Mouse (Mus musculus) embryo, embryonic 10.5 days (tissue): ENCODE results near the gene Hcrt.
"Not testable (repeated sequence)": the region's sequence is repeated elsewhere in the genome, so short reads cannot be mapped to it uniquely, and the experiment has no call there.

Source experiments
- DNase-seq: peaks from one replicate; pipeline ENCODE4 v3.0.0-alpha.2; 2015; ENCODE audit warnings: low spot score

Gene Hcrt

DNA sequence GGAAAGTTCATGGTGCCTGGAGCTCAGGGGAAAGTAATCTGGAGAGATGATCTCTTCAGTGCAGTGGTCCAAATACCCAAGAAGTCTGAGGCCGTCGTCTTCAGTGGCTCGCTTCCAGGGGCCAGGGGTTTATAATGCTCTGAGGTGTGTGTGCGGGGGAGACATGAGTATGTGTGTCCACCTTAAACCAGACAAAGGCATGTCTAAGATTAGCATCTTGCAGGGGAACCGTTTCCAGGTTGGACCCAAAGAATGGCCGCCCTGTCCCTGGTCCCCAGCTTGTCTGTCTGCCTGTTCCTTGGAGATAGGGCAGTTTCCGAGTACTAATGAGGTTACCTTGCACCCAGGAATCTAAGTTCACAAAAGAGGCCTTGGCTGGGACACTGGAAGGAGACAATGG lies at the start of gene Hcrt:
Hcrt (minus strand) TSS at position 101 of the 400 bp plus-strand sequence.
- DNase-seq = no peak

DNA sequence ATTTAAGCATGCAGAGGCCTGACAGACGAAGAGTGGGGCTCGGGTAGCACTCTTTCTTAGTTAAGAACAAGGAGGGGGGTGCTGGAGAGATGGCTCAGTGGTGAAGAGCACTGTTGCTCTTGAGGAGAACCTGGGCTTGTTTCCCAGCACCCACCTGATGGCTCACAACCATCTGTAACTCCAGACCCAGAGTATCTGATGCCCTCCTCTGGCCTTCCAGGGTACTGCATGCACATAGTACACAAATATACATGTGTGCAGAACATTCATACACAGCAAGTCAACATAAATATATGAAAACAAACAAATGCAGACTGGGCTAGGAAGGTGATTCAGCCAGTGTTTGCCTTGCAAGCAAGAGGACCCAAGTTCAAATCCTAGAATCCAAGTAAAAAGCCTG lies 48.4 kb upstream of the Hcrt start:
- DNase-seq = no peak

DNA sequence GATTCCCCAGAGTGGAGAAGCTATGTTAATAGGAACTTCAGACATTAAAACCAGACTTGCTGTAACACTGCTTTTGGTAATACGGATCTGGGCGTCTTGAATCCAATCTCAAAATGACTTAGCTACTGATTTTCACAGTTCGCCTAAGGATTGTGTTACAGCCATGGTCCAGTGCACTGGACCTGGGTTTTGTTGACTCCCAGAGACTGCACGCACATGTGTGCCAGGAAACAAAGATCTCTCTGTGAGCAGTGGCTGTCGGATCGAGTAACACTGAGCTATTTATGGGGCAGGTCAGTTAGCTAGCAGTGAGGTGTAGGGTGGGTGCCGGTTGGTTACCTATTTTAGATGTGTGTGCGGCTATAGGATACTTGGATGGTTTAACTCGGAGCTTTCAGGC lies 47.8 kb upstream of the Hcrt start:
- DNase-seq = no peak

DNA sequence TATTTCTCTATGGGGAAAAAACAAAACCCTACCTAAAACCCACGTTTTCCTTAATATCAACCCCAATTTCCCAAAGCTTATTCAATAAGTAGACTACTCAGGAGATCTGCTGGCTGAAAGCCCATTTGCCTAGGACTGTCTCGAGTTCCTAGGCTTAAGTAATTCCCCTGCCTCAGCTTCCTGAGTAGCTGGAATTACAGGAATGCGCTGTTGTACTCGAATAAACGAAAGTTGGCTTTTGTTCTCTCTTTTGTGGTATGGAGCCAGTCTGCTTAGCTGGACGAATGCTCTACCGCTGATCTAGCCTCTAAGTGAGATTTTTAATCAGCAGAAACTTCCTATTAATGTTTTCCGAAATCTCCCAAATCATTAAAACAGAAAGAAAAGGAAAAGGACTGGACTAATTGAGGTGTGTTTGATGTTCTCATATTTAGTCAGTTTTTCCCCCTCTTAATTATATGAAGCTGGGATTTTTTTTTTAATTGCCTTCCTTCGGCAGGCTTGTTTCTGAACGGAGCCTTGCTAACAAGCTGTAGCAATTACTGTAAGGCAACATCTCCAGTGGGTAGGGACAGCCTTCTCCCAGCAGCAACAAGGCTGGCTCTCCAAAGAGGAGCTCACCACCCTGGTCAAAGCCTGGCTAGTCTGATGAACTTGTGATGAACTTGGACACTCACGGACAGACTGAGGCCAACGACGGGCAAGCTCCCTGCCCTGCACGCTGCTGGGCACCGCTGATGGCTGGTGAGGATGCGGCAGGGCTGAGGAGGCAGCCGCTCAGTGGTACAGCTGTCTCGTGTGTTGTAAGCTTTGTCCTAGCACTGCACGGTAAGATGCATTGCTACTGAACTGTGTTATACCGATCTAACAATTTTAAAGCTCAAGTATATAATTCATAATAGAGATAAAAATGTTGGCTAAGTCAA lies 43.9 kb upstream of the Hcrt start:
- no peak for DNase-seq

DNA sequence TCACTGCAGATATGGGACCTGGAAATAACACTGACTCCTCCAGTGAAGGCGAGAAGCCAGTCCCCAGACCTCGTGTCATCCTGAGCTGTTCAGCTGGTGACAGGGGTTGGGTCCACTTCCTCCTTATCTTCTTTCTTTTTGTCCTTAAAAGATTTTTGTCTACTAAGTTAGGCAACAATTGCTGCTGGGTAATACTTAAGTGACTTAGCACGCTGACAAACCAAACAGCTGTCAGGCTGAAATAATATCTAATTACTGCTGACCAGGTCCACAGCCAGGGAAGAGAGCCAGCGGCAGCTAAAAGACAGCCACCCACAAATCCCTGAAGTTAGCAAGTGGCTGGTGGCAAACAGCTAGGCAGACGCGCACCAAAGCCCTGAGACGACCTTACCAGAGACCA lies 42.8 kb upstream of the Hcrt start:
- DNase-seq = no peak

DNA sequence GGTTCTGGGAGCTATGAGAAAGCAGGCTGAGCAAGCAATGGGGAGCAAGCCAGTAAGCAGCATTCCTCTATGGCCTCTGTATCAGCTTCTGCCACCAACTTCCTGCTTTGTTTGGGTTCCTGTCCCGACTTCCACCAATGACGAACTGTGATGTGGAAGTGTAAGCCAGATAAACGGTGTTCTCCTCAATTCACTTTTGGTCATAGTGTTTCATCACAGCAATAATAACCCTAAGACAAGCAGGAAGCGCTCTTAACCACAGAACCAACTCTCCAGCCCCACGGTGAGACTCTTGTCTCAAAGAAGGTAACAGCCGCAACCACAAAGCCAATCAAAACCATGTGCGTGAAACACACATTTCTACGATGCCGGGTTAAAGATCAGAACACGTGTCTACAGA lies 41.7 kb upstream of the Hcrt start:
- no peak for DNase-seq

DNA sequence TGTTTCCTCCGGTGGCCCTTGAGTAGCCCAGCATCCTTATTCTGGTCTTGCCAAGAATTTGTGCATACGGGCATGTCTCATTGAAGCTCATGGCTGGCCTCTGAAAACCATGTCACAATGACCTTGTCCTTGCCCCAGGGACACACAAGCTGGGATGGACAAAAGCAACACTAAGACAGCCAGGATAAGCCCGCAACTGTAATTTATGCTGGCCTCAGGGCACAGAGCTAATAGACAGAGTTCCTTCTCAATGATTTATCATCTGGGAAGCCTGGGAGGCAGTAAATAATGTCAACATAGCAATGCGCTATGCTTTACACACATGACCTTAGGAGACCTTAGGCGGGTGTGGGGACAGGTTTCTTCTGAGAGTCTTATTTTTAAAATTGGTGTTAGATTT lies 36.7 kb upstream of the Hcrt start:
- peak; percentile 34 for DNase-seq

DNA sequence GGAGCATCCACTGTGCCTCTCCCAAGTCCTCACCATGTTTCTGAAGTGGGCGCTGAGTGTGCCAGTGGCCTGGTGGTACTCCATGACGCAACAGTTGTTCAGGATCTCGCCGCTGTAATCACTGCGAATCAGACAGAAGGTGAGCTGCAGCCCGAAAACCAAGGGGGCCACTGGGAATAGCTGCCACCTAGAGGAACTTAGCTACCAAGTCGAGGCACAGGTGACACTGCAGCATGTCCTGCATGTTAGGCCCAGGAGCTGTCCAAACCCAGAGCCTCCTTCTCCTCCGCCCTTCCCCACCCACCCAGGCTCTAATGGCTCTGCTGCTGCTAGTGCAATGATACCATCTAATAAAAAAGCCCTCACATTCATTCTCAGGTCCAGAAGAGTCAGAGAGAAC lies 33.9 kb upstream of the Hcrt start:
- no peak for DNase-seq

DNA sequence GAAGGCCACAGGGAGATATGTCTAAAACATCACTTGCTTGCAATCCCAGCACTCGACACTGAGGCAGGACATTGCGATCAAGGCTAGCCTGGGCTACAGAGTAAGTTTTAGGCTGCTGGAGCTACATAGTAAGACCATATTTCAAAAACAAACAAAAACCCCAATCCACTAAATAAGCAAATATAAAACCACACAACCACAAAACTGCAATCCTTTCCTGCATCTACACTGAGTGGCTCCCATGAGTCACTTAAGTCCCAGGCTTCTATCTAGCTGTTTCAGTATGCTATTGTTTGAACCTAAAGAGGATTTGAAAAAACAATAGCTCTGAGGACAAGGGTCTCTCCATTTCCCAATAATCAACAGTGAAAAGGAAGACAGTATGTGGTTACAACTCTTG lies 32.7 kb upstream of the Hcrt start:
- no peak for DNase-seq

DNA sequence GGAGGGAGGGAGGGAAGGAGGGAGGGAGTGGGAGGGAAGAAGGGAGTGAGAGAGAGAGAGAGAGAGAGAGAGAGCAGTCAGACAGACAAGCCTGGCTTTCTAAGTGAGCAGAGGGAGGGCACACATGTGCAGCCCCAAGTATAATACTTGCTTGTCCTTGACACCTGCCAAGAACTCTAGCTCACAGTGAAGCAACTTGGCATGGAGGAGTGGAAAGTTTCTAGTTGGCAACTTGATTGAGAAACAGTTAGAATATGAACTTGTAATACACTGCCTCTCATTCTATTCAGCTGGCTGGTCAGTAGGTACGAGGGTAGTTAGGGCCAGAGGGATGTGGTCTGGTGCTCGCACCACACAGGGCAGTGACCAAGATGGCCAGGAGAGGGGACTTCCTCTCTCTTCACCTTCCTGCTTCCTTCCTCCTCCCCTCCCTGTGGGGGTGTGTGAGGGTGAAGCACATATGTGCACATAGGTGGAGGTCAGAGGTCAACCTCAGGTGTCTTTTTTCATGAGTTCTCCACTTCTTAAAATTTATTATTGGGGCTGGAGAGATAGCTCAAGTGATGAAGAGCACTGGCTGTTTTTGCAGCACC lies 28.8 kb upstream of the Hcrt start:
- no peak for DNase-seq

DNA sequence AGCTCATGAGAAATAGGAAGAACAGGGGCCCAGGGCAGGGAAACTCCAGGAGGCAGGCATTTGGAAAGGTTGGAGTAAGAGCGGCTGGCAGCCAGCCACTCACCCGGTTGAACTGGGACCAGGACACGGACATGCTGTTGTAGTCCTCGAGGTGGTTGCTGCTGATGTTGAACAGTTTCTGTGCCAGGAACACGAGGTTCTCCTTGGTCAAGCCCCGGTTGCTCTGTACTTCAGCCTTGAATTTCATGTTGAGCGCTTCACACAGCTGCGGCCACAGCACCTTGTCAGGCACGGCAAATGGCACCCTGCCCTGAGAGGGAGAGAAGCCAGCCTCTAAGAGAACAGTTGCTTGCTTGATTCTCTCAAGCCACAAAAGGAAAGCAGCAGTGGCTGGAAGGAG lies 27.9 kb upstream of the Hcrt start:
- not testable (repeated sequence) for DNase-seq

DNA sequence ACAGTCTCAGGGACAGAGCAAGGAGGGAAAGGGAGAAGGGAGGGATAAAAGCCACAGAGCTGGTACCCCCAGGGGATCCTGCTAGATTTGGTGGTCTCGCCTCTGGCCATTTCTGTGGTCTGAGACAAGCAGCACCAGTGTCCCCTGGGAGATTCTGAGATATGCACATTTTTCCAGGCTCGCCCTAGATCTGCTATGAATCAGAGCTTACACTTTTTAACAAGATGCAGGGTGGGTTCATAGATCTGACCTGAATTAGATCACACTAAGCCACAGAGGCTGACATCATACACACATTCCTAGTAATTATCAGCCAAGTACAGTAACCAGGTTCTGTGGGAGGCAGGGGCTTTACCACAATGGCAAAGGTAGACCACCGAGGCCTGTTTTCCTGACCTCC lies 27.0 kb upstream of the Hcrt start:
- DNase-seq = no peak

DNA sequence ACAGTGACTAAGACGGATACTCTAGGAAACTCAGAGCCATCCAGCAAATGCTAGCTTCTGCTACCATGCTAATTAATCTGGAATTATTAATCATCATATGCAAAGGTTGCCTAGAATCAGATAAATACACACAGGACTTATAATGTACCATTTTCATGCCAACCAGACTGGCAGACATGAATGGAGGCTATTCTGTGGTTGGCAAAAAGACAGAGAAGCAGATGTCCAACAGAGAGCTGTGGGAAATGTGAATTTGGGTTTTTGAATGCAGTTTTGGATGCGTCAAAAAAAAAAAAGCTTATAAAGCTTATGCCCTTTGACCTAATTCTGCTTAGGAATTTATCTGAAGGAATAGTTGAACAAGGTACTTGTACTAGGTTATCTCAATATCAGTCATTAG lies 23.0 kb upstream of the Hcrt start:
- no peak for DNase-seq

DNA sequence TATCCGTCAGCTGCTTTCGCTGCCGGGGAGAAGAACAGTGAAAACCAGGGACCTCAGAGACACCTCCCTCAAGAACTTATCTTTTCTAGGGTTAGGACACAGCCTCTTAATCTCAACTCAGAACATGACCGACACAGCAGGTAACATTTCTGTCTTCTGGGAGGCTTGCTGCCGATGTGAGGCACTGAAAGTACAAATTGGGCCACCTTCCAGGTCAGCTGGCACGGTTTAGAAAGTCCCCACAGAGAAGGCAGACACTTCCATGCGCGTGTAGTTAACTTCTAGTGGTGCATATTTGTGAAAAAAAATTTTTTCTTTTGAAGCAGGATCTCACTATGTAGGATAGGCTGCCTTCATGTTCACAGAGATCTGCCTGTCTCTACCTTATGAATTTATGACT lies 21.6 kb upstream of the Hcrt start:
- no peak for DNase-seq

DNA sequence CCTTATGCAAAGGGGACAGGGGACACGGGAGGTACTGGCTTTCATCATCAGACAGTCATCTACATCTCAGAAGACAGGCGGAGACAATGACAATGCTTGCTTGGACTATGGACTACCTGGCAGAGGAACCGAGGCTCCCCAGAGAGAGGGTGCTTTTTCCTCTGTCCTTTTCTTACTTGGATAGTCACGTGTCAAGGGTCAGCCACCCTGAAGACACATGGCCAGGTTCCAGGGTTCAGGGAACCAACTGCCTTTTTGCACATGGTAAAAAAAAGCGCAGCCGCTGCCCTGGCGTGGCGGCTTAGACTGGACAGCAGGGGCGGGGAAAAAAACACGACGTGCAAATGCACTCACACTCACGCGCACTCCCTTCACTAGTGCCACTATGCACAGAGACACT lies 19.8 kb upstream of the Hcrt start:
- no peak for DNase-seq

DNA sequence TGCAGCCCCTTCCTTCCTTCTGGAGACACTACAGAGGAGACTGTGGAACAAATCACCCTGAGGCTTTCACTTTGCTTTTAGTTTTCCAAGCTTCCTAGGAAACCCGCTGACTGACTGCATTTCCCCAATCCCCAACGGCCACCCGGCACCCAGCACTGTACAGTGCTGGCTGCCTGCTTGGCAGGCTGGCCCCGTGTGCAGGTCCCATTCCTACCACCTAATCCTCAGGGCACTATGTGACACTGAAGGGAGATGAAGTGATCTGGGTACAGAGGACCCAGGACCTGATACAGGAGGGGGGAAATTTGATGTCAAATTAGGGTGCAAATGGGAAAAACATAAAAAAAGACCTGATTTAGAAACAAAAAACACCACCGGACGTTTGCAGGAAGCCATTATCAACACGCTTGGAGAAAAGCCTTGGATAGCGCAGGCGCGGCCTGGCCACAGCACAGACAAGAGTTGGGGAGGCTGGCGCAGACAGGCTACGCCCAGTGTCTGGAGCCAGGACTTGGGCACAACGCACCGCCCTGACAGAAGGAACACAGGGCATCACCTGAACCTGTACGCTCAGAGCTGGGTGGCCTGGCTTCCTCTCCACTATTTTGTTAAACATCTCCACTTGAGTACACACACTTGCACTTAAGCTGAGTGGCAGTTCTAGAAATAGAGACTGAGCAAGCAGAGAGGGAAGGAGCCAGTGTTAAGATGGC lies 19.2 kb upstream of the Hcrt start:
- no peak for DNase-seq

DNA sequence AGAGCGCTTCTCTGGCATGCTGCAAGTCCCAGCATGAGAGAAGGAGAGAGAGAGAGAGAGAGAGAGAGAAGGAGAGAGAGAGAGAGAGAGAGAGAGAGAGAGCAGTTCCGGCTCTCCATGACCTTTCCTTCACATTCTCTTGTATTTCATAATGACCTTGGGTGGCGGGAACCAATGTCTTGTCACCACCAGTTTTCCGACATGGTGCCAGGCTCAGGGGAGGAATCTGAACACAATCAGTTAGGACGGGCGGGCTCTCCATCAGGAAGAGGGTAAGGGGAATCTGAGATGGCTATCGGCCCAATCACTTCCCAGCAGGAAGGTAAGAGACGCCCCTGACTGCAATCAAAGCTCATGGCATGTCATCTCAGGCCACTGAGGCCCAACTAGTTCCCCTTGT lies 17.5 kb upstream of the Hcrt start:
- no peak for DNase-seq

DNA sequence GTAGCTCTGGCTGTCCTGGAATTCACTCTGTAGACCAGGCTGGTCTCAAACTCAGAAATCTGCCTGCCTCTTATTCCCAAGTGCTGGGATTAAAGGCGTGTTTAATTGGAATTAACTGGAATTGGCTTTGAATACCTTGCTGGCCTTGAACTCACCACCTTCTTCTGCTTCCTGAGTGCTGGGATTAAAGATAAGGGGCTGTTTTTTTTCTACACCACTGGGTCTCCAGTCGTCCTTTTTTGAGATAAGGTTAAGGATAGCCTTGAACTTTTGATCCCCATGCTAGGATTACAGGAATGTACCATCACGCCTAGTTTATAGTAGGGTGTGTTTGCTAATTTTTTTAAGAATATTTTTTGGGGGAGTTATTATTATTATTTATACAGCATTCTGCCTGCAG lies 15.3 kb upstream of the Hcrt start:
- no peak for DNase-seq

DNA sequence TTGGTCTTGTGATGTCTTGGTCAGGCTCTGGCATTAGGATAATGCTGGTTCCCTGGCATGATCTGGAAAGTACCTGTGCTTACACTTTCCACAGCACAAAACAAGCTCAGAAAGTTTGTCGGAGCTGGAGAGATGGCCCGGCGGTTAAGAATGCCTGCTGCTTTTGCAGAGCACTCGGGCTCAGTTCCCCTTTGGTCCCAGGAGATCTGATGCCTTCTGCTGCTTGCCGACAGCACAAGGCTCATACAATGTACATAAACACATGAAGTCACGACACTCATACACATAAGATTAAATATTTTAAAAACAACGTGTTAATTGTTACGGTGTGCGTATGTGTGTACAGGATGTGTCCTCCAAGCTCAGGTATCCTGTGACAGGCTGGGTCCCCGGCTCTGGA lies 13.2 kb upstream of the Hcrt start:
- no peak for DNase-seq

DNA sequence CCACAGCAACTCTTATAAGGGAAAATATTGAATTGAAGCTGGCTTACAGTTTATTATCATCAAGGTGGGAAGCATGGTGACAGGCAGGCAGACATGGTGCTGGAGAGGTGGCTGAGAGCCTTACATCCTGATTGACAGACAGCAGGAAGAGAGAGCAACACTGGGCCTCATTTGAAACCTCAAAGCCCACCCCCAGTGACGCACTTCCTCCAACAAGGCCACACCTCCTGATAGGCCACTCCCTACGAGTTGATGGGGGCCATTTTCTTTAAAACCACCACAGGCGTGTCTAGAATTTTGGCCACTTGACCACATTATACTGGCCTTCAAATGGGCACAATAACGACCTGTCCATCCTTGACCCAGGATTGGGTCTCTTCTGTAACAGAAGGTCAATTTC lies 11.5 kb upstream of the Hcrt start:
- DNase-seq = no peak

DNA sequence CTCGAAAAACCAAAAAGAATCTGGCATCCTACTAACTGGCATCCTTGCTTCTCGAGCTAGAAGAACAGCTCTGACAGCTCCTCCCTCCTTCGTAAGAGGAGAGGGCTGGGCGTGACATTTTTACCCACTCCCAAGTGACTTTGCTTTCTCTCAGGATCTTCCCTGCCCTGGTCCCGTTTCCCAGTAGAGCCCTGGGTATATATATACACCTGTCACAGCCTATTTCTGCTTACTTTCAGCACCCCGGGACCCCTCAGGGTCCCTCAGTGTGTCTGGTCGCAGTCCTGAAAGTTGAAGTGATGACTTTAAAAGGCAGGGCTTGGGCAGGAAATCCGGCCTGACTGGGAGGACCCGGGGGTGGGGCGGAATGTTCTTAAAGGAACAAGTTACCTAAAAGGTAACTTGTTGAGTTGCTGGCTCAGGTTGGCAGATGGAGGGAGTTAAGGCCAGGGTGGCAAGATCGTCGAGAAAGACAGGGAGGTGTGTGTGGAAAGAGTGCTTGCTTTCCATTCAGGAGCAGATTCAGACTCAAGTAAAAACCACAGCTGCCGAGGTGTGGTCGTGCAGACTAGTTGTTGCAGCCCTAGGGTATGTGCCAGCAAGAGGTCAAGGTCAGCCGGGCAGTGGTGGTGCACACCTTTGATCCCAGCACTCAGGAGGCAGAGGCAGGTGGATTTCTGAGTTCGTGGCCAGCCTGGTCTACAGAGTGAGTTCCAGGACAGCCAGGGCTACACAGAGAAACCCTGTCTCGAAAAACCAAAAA lies 8.1 kb upstream of the Hcrt start, which contains the start of gene Ghdc:
Ghdc (minus strand) TSS at position 312 of the 763 bp plus-strand sequence.
- peak; percentile 78 for DNase-seq

DNA sequence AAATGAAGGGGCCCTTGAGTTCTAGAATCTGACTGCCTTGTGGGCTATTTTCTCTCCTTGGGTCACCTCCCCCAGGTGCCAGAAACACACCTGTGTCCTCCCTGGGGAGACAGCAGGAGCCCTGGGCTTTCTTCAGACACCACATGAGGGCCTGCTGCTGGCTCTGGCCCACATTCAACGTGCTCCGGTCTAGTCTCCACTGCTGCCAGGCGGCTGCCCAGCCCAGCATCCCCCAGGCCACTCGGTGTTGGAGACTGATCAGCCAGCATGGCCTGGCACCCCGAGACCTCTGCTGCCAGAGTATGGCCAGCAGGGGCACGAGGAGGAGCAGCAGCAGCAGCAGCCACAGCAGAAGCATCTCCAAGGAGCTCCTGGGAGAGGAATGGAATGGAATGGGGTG lies 7.2 kb upstream of the Hcrt start:
- DNase-seq = no peak
